ENCODE assay signal across 8 mouse cellular contexts in genomic region chr13:83738528-83738981, GRCm38 (mm10).
DNase-seq lines count a peak whose midpoint lies in the region; ATAC-seq and TF ChIP-seq lines count a peak whose summit lies in the region.

No protein-coding gene starts in this region.

- no peak for ATAC-seq in heart, postnatal 0 days (ENCODE audit: insufficient read depth, low read depth)
- no peak for ATAC-seq in forebrain, embryonic 16.5 days
- peak; percentile 45; the same call in 1 of the 2 replicates for ATAC-seq in megakaryocyte, adult 5-6 weeks (ENCODE audit: poor library complexity, severe bottlenecking)

- peak overlapping the region; percentile 33 for H3K4me3 ChIP-seq in heart, postnatal 0 days (ENCODE audit: low read depth, low read length)
- peak overlapping the region; percentile 67 for H3K4me3 ChIP-seq in forebrain, embryonic 16.5 days (replicated peaks; ENCODE audit: low read length)

- H3K9ac ChIP-seq in heart, postnatal 0 days (replicated peaks; ENCODE audit: low read depth, low read length): no peak overlapping the region
- peak overlapping the region; percentile 82 for H3K9ac ChIP-seq in forebrain, embryonic 16.5 days (replicated peaks; ENCODE audit: low read depth, low read length)

- intact Hi-C loops in heart, postnatal 14 days (cut with DNase I): loop anchor here (10.0 kb wide), 1 partner anchor 486 kb away; the partner anchor contains the start of gene Tmem161b

- peaks cover 77% of the 10 kb centered on the region for H3K27me3 ChIP-seq in heart, postnatal 0 days (ENCODE audit: control insufficient read depth, insufficient read depth, low read length)
- H3K27me3 ChIP-seq in forebrain, embryonic 16.5 days (replicated peaks; ENCODE audit: control insufficient read depth, insufficient read depth, low read length): no peaks in the 10 kb centered on the region

- no peak overlapping the region for H3K27ac ChIP-seq in heart, postnatal 0 days (ENCODE audit: low read depth)
- H3K27ac ChIP-seq in forebrain, embryonic 16.5 days (ENCODE audit: low read length): peak overlapping the region; percentile 98

- no peaks in the 10 kb centered on the region; the same call in 1 of the 2 replicates for H3K4me1 ChIP-seq in heart, postnatal 0 days (ENCODE audit: control insufficient read depth, insufficient read depth)
- H3K4me1 ChIP-seq in forebrain, embryonic 16.5 days (replicated peaks; ENCODE audit: control insufficient read depth, insufficient read depth, low read length): 0 out of 2 replicates have a peak, but pooled peaks cover 4% of the 10 kb centered on the region

- H3K9me3 ChIP-seq in heart, postnatal 0 days (replicated peaks; ENCODE audit: control insufficient read depth, low read length): no peaks in the 10 kb centered on the region
- no peaks in the 10 kb centered on the region for H3K9me3 ChIP-seq in forebrain, embryonic 16.5 days (ENCODE audit: control insufficient read depth, low read length)

- peak overlapping the region; percentile 43 for H3K4me2 ChIP-seq in heart, postnatal 0 days (ENCODE audit: low read depth, low read length)
- H3K4me2 ChIP-seq in forebrain, embryonic 16.5 days (ENCODE audit: low read length): peak overlapping the region; percentile 84

- no peak for DNase-seq in heart, postnatal 0 days (ENCODE audit: low spot score)
- DNase-seq in heart, postnatal 14 days: no peak
- DNase-seq in cerebellum, adult 11-12 months: peak; percentile 49
- DNase-seq in thymus, postnatal 10 days (ENCODE audit: low spot score in 2 of 2): no peak
- DNase-seq in c-Kit-positive CD71-positive TER-119-positive erythroid progenitor cells, embryonic 14.5 days (ENCODE audit: low spot score): no peak
- DNase-seq in yolk sac, embryonic 10.5 days (ENCODE audit: low spot score): no peak

- no peak for TF ChIP-seq CTCF in heart, postnatal 0 days (IDR thresholded peaks at IDR 0.05; ENCODE audit: low read depth)

- no peaks in the 10 kb centered on the region for H3K36me3 ChIP-seq in heart, postnatal 0 days (replicated peaks; ENCODE audit: control insufficient read depth, insufficient read depth, low read length)
- H3K36me3 ChIP-seq in forebrain, embryonic 16.5 days (ENCODE audit: control insufficient read depth, insufficient read depth): 0 out of 2 replicates have a peak, but pooled peaks cover 11% of the 10 kb centered on the region

- WGBS in heart, postnatal 0 days: 5% methylated on average over 12 of the region's 12 CpGs
- 2% methylated on average over 12 of the region's 12 CpGs for WGBS in forebrain, embryonic 16.5 days

- no peak for TF ChIP-seq EP300 in heart, postnatal 0 days (IDR thresholded peaks at IDR 0.05; ENCODE audit: low read depth)
